Mouse (Mus musculus) midbrain, embryonic 10.5 days (tissue): ENCODE results near the gene Grm8. TPM values are rescaled to one million over a fixed set of nuclear protein-coding genes. Genes with fewer than 3 reads are reported as not detected.

ENCODE experiments used
- DNase-seq: peaks from one replicate; pipeline ENCODE4 v3.0.0-alpha.2; 2017; ENCODE audit warnings: low spot score
- H3K27ac ChIP-seq: fragments of 300-500 bp; sonication (generic); replicated peaks from 2 replicates; pipeline ENCODE4 v1.5.1; 2016; ENCODE audit warnings: mild to moderate bottlenecking
- H3K27me3 ChIP-seq: fragments of 300-500 bp; sonication (generic); 2 replicates; pipeline ENCODE4 v1.6.1; 2016; ENCODE audit warnings: low read depth, mild to moderate bottlenecking; ENCODE audit not compliant: poor library complexity, severe bottlenecking
- H3K36me3 ChIP-seq: fragments of 300-500 bp; sonication (generic); 2 replicates; pipeline ENCODE4 v1.6.1; 2016; ENCODE audit warnings: mild to moderate bottlenecking, moderate library complexity
- H3K4me1 ChIP-seq: fragments of 300-500 bp; sonication (generic); 2 replicates; pipeline ENCODE4 v1.6.1; 2016
- H3K4me3 ChIP-seq: fragments of 300-500 bp; sonication (generic); 2 replicates; pipeline ENCODE4 v1.5.1; 2016; ENCODE audit warnings: mild to moderate bottlenecking, moderate library complexity
- H3K9me3 ChIP-seq: fragments of 300-500 bp; sonication (generic); replicated peaks from 2 replicates; pipeline ENCODE4 v1.6.1; 2016; ENCODE audit warnings: mild to moderate bottlenecking
- WGBS: fragments of 180-500 bp; shearing (Covaris S2); methylation state at CpG from one replicate; pipeline ENCODE4 v1.1.7; 2016; 5-methylcytosine and 5-hydroxymethylcytosine counted together
- polyA plus RNA-seq: library from polyadenylated mRNA; unstranded; fragments of >200 nt; fragmentation: Nextera tagmentation; extraction: Ambion mirVana; gene quantifications from 2 replicates; pipeline ENCODE4 v1.2.1, GENCODE M21; 2016

Gene Grm8
- polyA plus RNA-seq, 1 experiment from 2014 or later, result 0.93 TPM

GRCm38 (mm10) chr6:27997250-27997649, 137.7 kb downstream of the Grm8 start:
- Histone ChIP-seq H3K27ac (no peak overlapping the region), H3K4me3 (no peak overlapping the region), H3K4me1 (no peaks in the 10 kb centered on the region), H3K9me3 (no peaks in the 10 kb centered on the region), H3K27me3 (no peaks in the 10 kb centered on the region), H3K36me3 (no peaks in the 10 kb centered on the region)
- DNase-seq, result no peak
- WGBS, result 88% methylated on average over 2 of the region's 2 CpGs

GRCm38 (mm10) chr6:27991241-27991640, 143.7 kb downstream of the Grm8 start:
- no peaks in the 10 kb centered on the region for H3K27me3 ChIP-seq
- 75% methylated on average over 4 of the region's 4 CpGs for WGBS
- DNase-seq, result no peak
- H3K36me3 ChIP-seq, result no peaks in the 10 kb centered on the region
- H3K9me3 ChIP-seq, result no peaks in the 10 kb centered on the region
- H3K27ac ChIP-seq, result no peak overlapping the region
- no peak overlapping the region for H3K4me3 ChIP-seq
- no peaks in the 10 kb centered on the region for H3K4me1 ChIP-seq

- Histone ChIP-seq H3K9me3 (no peaks in the 10 kb centered on the region), H3K4me1 (no peaks in the 10 kb centered on the region), H3K27ac (no peak overlapping the region), H3K27me3 (no peaks in the 10 kb centered on the region), H3K36me3 (no peaks in the 10 kb centered on the region), H3K4me3 (no peak overlapping the region)
- DNase-seq, result no peak
- WGBS, result 88% methylated on average over 3 of the region's 3 CpGs
Observed at GRCm38 (mm10) chr6:27982598-27982997, 152.4 kb downstream of the Grm8 start.

DNA sequence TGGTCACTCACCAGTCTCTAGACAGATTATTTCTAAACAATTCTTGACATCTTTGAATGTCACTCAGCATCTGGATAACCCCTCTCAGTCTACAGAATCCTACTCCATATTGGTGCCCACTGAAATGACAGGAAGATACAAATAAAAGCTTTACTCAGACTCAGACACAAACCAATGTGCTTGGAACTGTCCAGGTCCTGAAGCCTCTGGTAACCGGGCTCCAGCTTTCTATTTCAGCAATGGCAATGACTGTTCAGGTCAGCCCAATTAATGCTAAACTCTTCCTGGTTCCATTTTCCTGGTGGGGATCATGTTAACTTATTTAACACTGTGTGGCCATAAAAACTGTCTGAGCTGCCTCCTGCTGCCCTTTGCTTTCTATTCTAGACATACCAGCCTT, 153.0 kb downstream of the Grm8 start:
- no peaks in the 10 kb centered on the region for H3K27me3 ChIP-seq
- H3K9me3 ChIP-seq, result no peaks in the 10 kb centered on the region
- H3K4me1 ChIP-seq, result no peaks in the 10 kb centered on the region
- 56% methylated on average over 1 of the region's 1 CpGs for WGBS
- no peak overlapping the region for H3K4me3 ChIP-seq
- H3K27ac ChIP-seq, result no peak overlapping the region
- H3K36me3 ChIP-seq, result no peaks in the 10 kb centered on the region
- DNase-seq, result no peak

GRCm38 (mm10) chr6:27977361-27977760, 157.6 kb downstream of the Grm8 start:
- 90% methylated on average over 5 of the region's 5 CpGs for WGBS
- no peaks in the 10 kb centered on the region for H3K4me1 ChIP-seq
- H3K27me3 ChIP-seq, result no peaks in the 10 kb centered on the region
- H3K36me3 ChIP-seq, result no peaks in the 10 kb centered on the region
- no peak for DNase-seq
- H3K4me3 ChIP-seq, result no peak overlapping the region
- no peaks in the 10 kb centered on the region for H3K9me3 ChIP-seq
- no peak overlapping the region for H3K27ac ChIP-seq

- no peak for DNase-seq
- no peak overlapping the region for H3K27ac ChIP-seq
- H3K27me3 ChIP-seq, result no peaks in the 10 kb centered on the region
- 91% methylated on average over 2 of the region's 2 CpGs for WGBS
- H3K36me3 ChIP-seq, result no peaks in the 10 kb centered on the region
- H3K4me1 ChIP-seq, result no peaks in the 10 kb centered on the region
- H3K4me3 ChIP-seq, result no peak overlapping the region
- H3K9me3 ChIP-seq, result no peaks in the 10 kb centered on the region; the same call in 1 of the 2 replicates
Observed at GRCm38 (mm10) chr6:27968859-27969258, 166.1 kb downstream of the Grm8 start.

- Histone ChIP-seq H3K4me1 (no peaks in the 10 kb centered on the region), H3K27me3 (no peaks in the 10 kb centered on the region), H3K27ac (no peak overlapping the region), H3K36me3 (no peaks in the 10 kb centered on the region), H3K9me3 (no peaks in the 10 kb centered on the region; the same call in 1 of the 2 replicates), H3K4me3 (no peak overlapping the region)
- DNase-seq, result no peak
- 90% methylated on average over 3 of the region's 3 CpGs for WGBS
Observed at GRCm38 (mm10) chr6:27967037-27967436, 167.9 kb downstream of the Grm8 start.

- no peak overlapping the region for H3K27ac ChIP-seq
- H3K27me3 ChIP-seq, result no peaks in the 10 kb centered on the region
- 77% methylated on average over 2 of the region's 2 CpGs for WGBS
- no peaks in the 10 kb centered on the region for H3K36me3 ChIP-seq
- H3K9me3 ChIP-seq, result no peaks in the 10 kb centered on the region; the same call in 1 of the 2 replicates
- DNase-seq, result no peak
- H3K4me1 ChIP-seq, result no peaks in the 10 kb centered on the region
- H3K4me3 ChIP-seq, result no peak overlapping the region
Observed at GRCm38 (mm10) chr6:27965237-27965636, 169.7 kb downstream of the Grm8 start.

DNA sequence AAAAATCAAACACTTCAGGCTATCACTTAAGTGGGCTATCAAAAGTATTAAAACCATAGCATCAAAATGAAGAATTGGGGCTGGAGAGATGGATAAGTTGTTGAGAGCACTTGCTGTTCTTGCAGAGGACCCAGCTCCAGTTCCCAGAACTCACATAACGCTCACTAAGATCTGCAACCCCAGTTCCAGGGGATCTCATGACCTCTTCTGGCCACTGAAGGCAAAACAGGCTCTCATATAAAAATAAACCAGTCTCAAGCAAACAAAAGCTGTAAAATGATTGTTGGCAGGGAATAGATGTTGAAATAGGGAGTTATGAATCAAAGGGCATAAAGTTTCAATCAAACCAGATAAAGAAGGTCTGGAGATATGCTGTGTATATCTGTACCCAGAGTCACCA, 171.1 kb downstream of the Grm8 start:
- Histone ChIP-seq H3K27me3 (no peaks in the 10 kb centered on the region), H3K4me3 (no peak overlapping the region), H3K4me1 (no peaks in the 10 kb centered on the region), H3K27ac (no peak overlapping the region), H3K36me3 (no peaks in the 10 kb centered on the region), H3K9me3 (no peaks in the 10 kb centered on the region; the same call in 1 of the 2 replicates)
- 86% methylated on average over 1 of the region's 1 CpGs for WGBS
- no peak for DNase-seq

DNA sequence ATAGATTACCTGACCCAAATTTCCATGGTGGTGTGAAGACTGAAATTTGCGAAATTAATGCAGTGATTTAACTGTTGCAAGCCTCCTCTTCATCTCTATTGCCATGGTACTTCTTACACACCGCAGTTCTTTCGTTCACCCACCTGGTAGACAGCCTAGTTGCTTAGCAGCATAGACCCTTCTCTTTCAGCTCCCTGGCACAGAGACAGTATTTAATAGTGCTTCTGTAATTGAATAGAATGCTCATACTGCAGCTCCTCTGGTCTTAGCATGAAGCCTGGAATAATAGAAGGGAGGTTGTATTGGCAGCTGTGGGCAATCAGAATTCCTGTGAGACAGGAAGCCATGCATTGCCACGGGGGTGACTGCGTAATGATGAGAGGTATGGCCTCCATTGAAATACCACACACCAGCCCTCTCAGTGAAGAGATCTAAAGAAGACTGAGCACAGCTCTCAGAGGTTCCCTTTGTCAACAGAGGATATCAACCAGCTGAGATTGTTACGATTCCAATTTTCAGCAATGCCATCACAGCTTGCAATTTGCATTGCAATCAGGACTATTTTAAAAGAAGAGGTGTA, 178.6 kb downstream of the Grm8 start:
- no peak overlapping the region for H3K4me3 ChIP-seq
- H3K27me3 ChIP-seq, result no peaks in the 10 kb centered on the region
- no peak overlapping the region for H3K27ac ChIP-seq
- WGBS, result 81% methylated on average over 6 of the region's 6 CpGs
- no peaks in the 10 kb centered on the region for H3K4me1 ChIP-seq
- DNase-seq, result no peak
- H3K36me3 ChIP-seq, result no peaks in the 10 kb centered on the region
- no peaks in the 10 kb centered on the region for H3K9me3 ChIP-seq

DNA sequence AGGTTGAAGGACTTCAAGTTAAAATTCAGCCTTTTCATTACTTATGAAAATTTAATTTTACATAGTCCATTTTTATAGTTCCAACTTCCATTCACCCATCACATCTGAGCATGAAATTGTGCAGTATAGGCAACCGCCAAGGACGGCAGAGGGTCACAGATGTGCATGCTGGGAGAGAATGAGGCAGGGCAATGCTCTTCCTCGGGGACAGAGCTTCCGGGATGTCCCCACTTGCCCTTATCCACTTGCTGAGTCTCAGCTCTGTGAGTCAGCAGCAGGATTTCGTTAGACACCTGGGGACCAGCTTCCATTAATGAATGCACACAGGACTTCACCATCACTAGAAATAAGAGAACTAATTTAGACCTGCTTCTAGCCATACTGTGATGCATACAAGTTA, 183.5 kb downstream of the Grm8 start:
- DNase-seq, result no peak
- H3K9me3 ChIP-seq, result no peaks in the 10 kb centered on the region
- H3K36me3 ChIP-seq, result no peaks in the 10 kb centered on the region
- H3K27me3 ChIP-seq, result no peaks in the 10 kb centered on the region
- no peak overlapping the region for H3K4me3 ChIP-seq
- H3K27ac ChIP-seq, result no peak overlapping the region
- H3K4me1 ChIP-seq, result no peaks in the 10 kb centered on the region
- WGBS, result 74% methylated on average over 5 of the region's 5 CpGs

DNA sequence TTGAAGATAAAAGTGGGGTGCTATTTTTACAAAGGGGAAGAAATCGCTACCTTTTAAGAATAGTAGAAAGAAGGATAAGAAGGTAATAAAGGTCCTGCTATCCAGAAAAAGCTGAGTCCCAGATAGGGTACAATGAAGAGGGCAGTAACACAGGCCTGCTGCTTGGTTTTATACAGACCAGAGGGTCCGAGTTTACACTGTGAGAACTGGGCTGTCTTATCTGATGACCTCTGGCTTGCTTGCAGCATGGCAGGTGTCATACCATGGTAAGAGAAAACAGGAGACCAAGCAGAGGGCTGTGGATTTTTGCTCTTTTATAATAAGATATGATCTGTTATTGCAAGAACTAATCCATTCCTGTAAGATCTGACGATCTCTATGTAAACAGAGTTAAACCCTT, 206.9 kb downstream of the Grm8 start:
- Histone ChIP-seq H3K9me3 (no peaks in the 10 kb centered on the region), H3K27me3 (no peaks in the 10 kb centered on the region), H3K4me1 (no peaks in the 10 kb centered on the region), H3K27ac (no peak overlapping the region), H3K4me3 (no peak overlapping the region), H3K36me3 (no peaks in the 10 kb centered on the region)
- no peak for DNase-seq
- 76% methylated on average over 3 of the region's 3 CpGs for whole genome bisulfite sequencing

GRCm38 (mm10) chr6:27913281-27913680, 221.7 kb downstream of the Grm8 start:
- no peak for DNase-seq
- H3K27ac ChIP-seq, result no peak overlapping the region
- no peaks in the 10 kb centered on the region for H3K27me3 ChIP-seq
- no peak overlapping the region for H3K4me3 ChIP-seq
- no peaks in the 10 kb centered on the region for H3K4me1 ChIP-seq
- peaks cover 12% of the 10 kb centered on the region; the same call in 1 of the 2 replicates for H3K9me3 ChIP-seq
- whole genome bisulfite sequencing, result 63% methylated on average over 1 of the region's 1 CpGs
- H3K36me3 ChIP-seq, result no peaks in the 10 kb centered on the region

GRCm38 (mm10) chr6:27904358-27904757, 230.6 kb downstream of the Grm8 start:
- no peaks in the 10 kb centered on the region for H3K36me3 ChIP-seq
- no peaks in the 10 kb centered on the region for H3K27me3 ChIP-seq
- no peak for DNase-seq
- H3K4me3 ChIP-seq, result no peak overlapping the region
- no peaks in the 10 kb centered on the region for H3K4me1 ChIP-seq
- H3K27ac ChIP-seq, result no peak overlapping the region
- 0 out of 2 replicates have a peak, but pooled peaks cover under 1% of the 10 kb centered on the region for H3K9me3 ChIP-seq
